Mouse (Mus musculus): ENCODE data around the gene Tgoln1.

Tgoln1 gene

GRCm38 (mm10) chr6:72597083-72597874 lies 19.5 kb downstream of the Tgoln1 start:
- in situ Hi-C loops (cut with MboI, MseI), result no loop called here

- in situ Hi-C loops (cut with MboI, MseI), result no loop called here
These were observed 22.9 kb downstream of the Tgoln1 start for GRCm38 (mm10) chr6:72593914-72594313.

- in situ Hi-C loops (cut with MboI, MseI), result no loop called here
These were observed 23.6 kb downstream of the Tgoln1 start for GRCm38 (mm10) chr6:72593011-72593803.

GRCm38 (mm10) chr6:72590111-72590510 lies 26.7 kb downstream of the Tgoln1 start:
- in situ Hi-C loops (cut with MboI, MseI), result no loop called here

- in situ Hi-C loops (cut with MboI, MseI), result no loop called here
These were observed 28.5 kb downstream of the Tgoln1 start for GRCm38 (mm10) chr6:72588307-72588706.

GRCm38 (mm10) chr6:72586701-72587100 lies 30.1 kb downstream of the Tgoln1 start:
- in situ Hi-C loops (cut with MboI, MseI), result no loop called here

- in situ Hi-C loops (cut with MboI, MseI), result no loop called here
These were observed 32.6 kb downstream of the Tgoln1 start for GRCm38 (mm10) chr6:72584154-72584553.

GRCm38 (mm10) chr6:72583211-72583839 lies 33.5 kb downstream of the Tgoln1 start:
- in situ Hi-C loops (cut with MboI, MseI), result no loop called here

GRCm38 (mm10) chr6:72581625-72582382 lies 35.0 kb downstream of the Tgoln1 start:
- in situ Hi-C loops (cut with MboI, MseI), result no loop called here

- in situ Hi-C loops (cut with MboI, MseI), result no loop called here
These were observed 40.8 kb downstream of the Tgoln1 start for GRCm38 (mm10) chr6:72576041-72576440.

GRCm38 (mm10) chr6:72571826-72572225 lies 45.0 kb downstream of the Tgoln1 start:
- in situ Hi-C loops (cut with MboI, MseI), result no loop called here

GRCm38 (mm10) chr6:72570644-72571397 lies 46.0 kb downstream of the Tgoln1 start:
- in situ Hi-C loops (cut with MboI, MseI), result no loop called here

- in situ Hi-C loops (cut with MboI, MseI), result loop anchor here (5.0 kb wide), 1 partner anchor 36 kb away; no protein-coding TSS in a partner anchor
These were observed 48.1 kb downstream of the Tgoln1 start for GRCm38 (mm10) chr6:72568736-72569135.

- in situ Hi-C loops (cut with MboI, MseI), result loop anchor here (5.0 kb wide), 1 partner anchor 35 kb away; no protein-coding TSS in a partner anchor
These were observed 49.3 kb downstream of the Tgoln1 start for GRCm38 (mm10) chr6:72567508-72567907.

GRCm38 (mm10) chr6:72566044-72566443 lies 50.8 kb downstream of the Tgoln1 start:
- in situ Hi-C loops (cut with MboI, MseI), result loop anchor here (5.0 kb wide), 1 partner anchor 34 kb away; no protein-coding TSS in a partner anchor

- in situ Hi-C loops (cut with MboI, MseI), result loop anchor here (5.0 kb wide), 1 partner anchor 33 kb away; no protein-coding TSS in a partner anchor
These were observed 51.3 kb downstream of the Tgoln1 start for GRCm38 (mm10) chr6:72565506-72565905.

- in situ Hi-C loops (cut with MboI, MseI), result loop anchor here (5.0 kb wide), 1 partner anchor 136 kb away; no protein-coding TSS in a partner anchor
These were observed 53.9 kb downstream of the Tgoln1 start for GRCm38 (mm10) chr6:72562894-72563293.

- in situ Hi-C loops (cut with MboI, MseI), result loop anchor here (5.0 kb wide), 1 partner anchor 135 kb away; no protein-coding TSS in a partner anchor
These were observed 54.3 kb downstream of the Tgoln1 start for GRCm38 (mm10) chr6:72562486-72562885.

GRCm38 (mm10) chr6:72560801-72561200 lies 56.0 kb downstream of the Tgoln1 start:
- in situ Hi-C loops (cut with MboI, MseI), result loop anchor here (5.0 kb wide), 1 partner anchor 134 kb away; no protein-coding TSS in a partner anchor

Data from T-helper 1 cell (primary cell).